Mouse (Mus musculus): Measurements from ENCODE around the gene Retreg3. TPM values are rescaled to one million over a fixed set of nuclear protein-coding genes. Genes with fewer than 3 reads are reported as not detected.
A peak's percentile ranks its signal among the peaks of the same experiment; 100 is the strongest.

The Retreg3 gene
- polyA plus RNA-seq, 1 experiment from 2014 or later = 15.3 TPM

DNA sequence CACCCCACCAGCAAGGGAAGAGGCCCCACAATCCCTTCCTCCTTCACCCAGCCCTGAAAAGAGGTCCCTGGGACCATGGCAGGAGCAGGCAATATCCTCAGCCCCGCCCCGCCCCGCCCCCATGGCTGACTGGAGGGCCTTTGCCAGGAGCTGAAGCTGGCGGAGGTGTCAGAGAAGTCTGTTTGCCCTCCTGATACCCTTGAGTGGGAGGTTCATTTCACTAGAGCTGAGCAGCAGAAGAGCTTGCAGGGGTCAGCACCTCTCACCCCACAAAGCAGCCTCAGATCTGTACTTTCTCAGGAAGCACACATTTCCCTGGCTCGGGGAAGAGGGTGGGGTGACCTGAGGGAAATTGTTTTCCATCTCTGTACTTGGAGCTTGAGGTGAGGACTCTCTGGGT lies 61.0 kb downstream of the Retreg3 start:
- Histone ChIP-seq H3K4me1 (replicated peaks) (peaks cover 86% of the 10 kb centered on the region), H3K27ac (peak overlapping the region; percentile 98), H3K9ac (peak overlapping the region; percentile 31; the same call in 1 of the 2 replicates), H3K9me3 (replicated peaks) (no peaks in the 10 kb centered on the region), H3K27me3 (no peaks in the 10 kb centered on the region), H3K4me2 (no peak overlapping the region), H3K4me3 (no peak overlapping the region), H3K36me3 (peaks cover 8% of the 10 kb centered on the region)
- ATAC-seq (replicated peaks; ENCODE audit: insufficient number of reproducible peaks, insufficient read depth, low FRiP score, low read depth) = no peak
- 29% methylated on average over 5 of the region's 5 CpGs for WGBS

DNA sequence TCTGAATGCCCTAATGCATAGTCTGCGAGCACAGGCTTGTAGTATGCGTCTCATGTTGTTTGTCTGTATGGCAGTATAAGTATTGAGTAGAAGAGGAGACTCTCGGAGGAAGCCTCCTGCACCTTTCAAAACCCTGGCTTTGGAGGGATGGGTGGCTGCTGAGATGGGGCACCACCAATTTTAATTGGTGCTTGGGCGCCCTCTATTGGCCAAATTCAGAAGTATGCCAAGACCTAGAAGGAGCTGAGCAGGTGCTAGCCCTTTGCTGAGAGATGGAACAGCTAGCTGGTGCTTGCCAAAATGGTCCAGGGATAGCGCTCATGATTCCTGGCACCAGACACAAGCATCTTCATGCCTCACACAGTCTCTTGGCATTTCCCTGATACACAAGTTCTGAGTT lies 61.8 kb downstream of the Retreg3 start:
- Histone ChIP-seq H3K27ac (peak overlapping the region; percentile 98), H3K4me3 (no peak overlapping the region), H3K9ac (no peak overlapping the region), H3K36me3 (peaks cover 15% of the 10 kb centered on the region), H3K4me1 (replicated peaks) (peaks cover 77% of the 10 kb centered on the region), H3K27me3 (no peaks in the 10 kb centered on the region), H3K4me2 (no peak overlapping the region), H3K9me3 (replicated peaks) (no peaks in the 10 kb centered on the region)
- WGBS = 26% methylated on average over 5 of the region's 5 CpGs
- no peak for ATAC-seq (replicated peaks; ENCODE audit: insufficient number of reproducible peaks, insufficient read depth, low FRiP score, low read depth)

DNA sequence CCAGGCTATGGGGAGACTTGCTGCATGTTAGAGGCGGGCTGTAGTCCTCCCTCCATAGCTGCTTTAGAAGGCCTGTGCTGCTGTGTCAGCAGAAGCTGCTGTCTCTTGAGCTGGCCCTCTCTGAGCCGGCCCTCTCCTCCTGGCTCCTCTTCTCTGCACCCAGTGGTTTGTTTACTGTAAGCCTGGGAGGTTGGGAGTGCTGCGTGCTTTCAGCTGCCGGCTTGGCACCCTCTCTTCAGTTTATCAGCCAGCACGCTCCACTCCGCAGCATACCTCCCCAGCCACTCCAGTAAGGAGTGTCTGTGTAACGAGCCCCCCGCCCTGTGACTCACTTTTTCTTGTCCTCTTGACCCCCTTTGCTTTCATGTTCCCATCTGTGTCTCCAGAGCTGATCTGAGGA lies 62.8 kb downstream of the Retreg3 start:
- Histone ChIP-seq H3K4me3 (no peak overlapping the region), H3K27me3 (no peaks in the 10 kb centered on the region), H3K4me1 (replicated peaks) (peaks cover 68% of the 10 kb centered on the region), H3K4me2 (peak overlapping the region; percentile 13), H3K9ac (peak overlapping the region; percentile 38), H3K27ac (peak overlapping the region; percentile 98), H3K36me3 (peaks cover 17% of the 10 kb centered on the region), H3K9me3 (replicated peaks) (no peaks in the 10 kb centered on the region)
- 23% methylated on average over 8 of the region's 8 CpGs for WGBS
- peak; percentile 76 for ATAC-seq (replicated peaks; ENCODE audit: insufficient number of reproducible peaks, insufficient read depth, low FRiP score, low read depth)

DNA sequence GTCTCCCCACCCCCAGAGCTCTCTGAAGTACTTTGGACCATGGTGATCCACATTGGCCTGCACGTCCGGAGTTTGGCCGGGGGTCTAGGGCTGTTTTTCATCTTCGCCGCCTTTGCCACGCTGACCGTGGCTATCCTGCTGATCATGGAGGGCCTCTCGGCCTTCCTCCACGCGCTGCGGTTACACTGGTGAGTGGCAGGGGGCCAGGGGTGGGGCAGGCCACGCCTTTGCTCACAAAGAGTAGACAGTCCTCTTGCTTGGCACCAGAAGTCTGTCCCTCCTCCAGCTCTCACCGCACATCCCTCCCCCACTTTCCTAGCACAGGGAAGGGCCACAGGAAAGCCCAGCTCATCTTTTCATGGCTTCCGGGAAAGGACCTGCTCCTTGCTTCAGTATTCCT lies 64.3 kb downstream of the Retreg3 start:
- Histone ChIP-seq H3K27me3 (no peaks in the 10 kb centered on the region), H3K27ac (peak overlapping the region; percentile 98; the same call in 1 of the 2 replicates), H3K4me1 (replicated peaks) (peaks cover 62% of the 10 kb centered on the region), H3K9me3 (replicated peaks) (no peaks in the 10 kb centered on the region), H3K36me3 (peaks cover 17% of the 10 kb centered on the region), H3K4me2 (no peak overlapping the region), H3K4me3 (no peak overlapping the region), H3K9ac (peak overlapping the region; percentile 11; the same call in 1 of the 2 replicates)
- no peak for ATAC-seq (replicated peaks; ENCODE audit: insufficient number of reproducible peaks, insufficient read depth, low FRiP score, low read depth)
- 69% methylated on average over 14 of the region's 14 CpGs for WGBS

DNA sequence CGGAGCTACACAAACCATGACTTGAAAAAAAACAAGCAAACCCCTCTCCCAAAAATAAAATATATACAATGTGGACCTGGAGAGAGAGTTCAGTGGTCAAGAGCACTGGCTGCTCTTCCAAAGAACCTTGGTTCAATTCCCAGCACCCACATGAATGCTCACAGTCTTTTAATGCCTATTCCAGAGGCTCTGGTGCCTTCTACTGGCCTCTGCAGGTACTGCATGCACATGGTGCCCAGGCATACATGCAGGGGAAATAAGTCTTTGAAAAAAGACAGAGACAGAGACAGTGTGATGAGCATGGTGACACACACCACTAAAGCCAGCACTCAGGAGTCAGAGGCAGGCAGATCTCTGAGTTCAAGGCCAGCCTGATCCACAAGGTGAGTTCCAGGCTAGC lies 65.7 kb downstream of the Retreg3 start:
- no peak overlapping the region for H3K27ac ChIP-seq
- H3K27me3 ChIP-seq = no peaks in the 10 kb centered on the region
- H3K9ac ChIP-seq = no peak overlapping the region
- H3K4me1 ChIP-seq (replicated peaks) = peaks cover 48% of the 10 kb centered on the region
- peaks cover 30% of the 10 kb centered on the region for H3K36me3 ChIP-seq
- H3K4me2 ChIP-seq = no peak overlapping the region
- ATAC-seq (replicated peaks; ENCODE audit: insufficient number of reproducible peaks, insufficient read depth, low FRiP score, low read depth) = no peak
- no peak overlapping the region for H3K4me3 ChIP-seq
- 94% methylated on average over 1 of the region's 1 CpGs for WGBS
- no peaks in the 10 kb centered on the region for H3K9me3 ChIP-seq (replicated peaks)

DNA sequence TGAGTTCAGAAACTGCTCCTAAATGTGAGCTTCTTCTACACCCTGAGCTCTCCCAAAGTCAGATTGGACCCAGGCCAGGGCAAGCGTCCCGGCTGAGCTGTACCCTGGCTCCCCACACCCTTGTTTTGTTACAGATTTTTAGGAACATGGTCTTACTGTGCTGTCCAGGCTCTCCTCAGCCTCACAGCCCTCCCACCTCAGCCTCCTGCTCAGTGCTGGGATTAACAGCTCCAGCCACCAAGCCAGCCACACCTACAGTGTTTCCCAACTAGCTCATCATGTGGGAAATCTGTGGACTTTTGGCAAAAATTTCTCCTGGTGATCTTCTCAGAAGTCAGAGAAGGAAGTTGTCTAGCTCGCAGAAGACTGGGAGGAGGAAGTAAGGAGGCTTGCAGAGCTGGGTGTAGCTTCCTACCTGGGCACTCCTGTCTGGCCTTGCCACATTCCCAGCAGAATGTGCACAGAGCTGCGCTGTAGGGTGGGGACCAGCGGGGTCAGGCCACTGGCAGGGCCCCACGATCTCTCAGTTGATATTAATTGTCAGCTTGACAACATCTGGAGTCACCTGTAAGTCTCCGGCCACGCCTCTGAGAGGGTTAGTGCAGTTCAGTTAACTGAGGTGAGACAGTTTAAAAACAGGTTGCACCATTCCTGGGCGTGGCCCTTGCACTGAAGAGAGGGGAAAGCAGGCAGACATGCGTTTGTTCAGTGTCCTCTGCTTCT lies 66.8 kb downstream of the Retreg3 start:
- Histone ChIP-seq H3K4me3 (no peak overlapping the region), H3K4me2 (no peak overlapping the region), H3K27ac (peak overlapping the region; percentile 35; the same call in 1 of the 2 replicates), H3K9me3 (replicated peaks) (no peaks in the 10 kb centered on the region), H3K4me1 (replicated peaks) (peaks cover 37% of the 10 kb centered on the region), H3K36me3 (peaks cover 40% of the 10 kb centered on the region), H3K27me3 (no peaks in the 10 kb centered on the region), H3K9ac (no peak overlapping the region)
- ATAC-seq (replicated peaks; ENCODE audit: insufficient number of reproducible peaks, insufficient read depth, low FRiP score, low read depth) = no peak
- WGBS = 84% methylated on average over 10 of the region's 10 CpGs

DNA sequence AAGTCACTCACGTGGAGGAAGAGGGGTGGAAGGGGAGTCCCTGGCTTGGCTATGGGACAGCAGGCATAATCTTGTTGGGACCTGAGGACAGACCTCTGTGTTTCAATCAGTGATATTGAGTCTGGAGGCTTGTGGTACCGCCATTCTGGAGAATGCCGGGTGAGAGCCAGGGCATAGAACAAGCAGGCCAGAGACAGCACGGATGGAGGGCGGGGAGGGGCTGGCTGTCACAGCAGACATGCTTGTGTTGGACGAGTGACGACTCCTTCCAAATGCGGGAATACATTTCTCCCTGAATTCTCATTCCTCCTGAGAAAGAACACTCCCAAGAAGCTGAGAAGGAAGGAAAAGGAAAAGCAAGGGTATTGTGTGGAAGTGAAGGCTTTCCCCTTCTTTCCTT lies 68.1 kb downstream of the Retreg3 start:
- no peak overlapping the region for H3K4me2 ChIP-seq
- 73% methylated on average over 8 of the region's 8 CpGs for WGBS
- H3K27me3 ChIP-seq = no peaks in the 10 kb centered on the region
- peaks cover 49% of the 10 kb centered on the region for H3K36me3 ChIP-seq
- H3K4me3 ChIP-seq = no peak overlapping the region
- 0 out of 2 replicates have a peak overlapping the region, but pooled peaks have one; percentile 50 for H3K27ac ChIP-seq
- peaks cover 29% of the 10 kb centered on the region for H3K4me1 ChIP-seq (replicated peaks)
- H3K9me3 ChIP-seq (replicated peaks) = no peaks in the 10 kb centered on the region
- no peak overlapping the region for H3K9ac ChIP-seq
- ATAC-seq (replicated peaks; ENCODE audit: insufficient number of reproducible peaks, insufficient read depth, low FRiP score, low read depth) = no peak

DNA sequence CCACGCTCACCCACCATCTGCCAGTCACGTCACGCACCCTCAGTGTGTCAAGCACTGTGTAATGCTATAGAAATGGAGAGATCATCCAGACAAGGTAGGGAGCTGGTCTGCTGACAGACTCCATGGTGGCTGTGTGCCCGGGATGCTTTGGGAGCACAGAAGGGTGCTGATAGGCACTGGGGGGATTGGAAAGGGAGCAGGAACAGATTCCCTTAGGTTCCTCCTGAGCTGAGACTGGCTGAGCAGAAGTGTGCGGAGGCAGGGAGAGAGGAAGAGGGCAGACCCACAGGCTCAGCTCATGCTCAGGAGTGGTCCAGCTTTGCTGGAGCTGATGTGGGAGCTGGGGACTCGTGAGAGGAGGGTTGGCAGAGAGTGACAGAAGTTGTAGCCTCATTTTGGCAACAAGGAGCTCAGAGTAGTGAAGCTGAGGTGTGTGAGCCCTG lies 68.6 kb downstream of the Retreg3 start:
- 70% methylated on average over 6 of the region's 6 CpGs for WGBS
- ATAC-seq (replicated peaks; ENCODE audit: insufficient number of reproducible peaks, insufficient read depth, low FRiP score, low read depth) = no peak
- Histone ChIP-seq H3K27ac (peak overlapping the region; percentile 50; the same call in 1 of the 2 replicates), H3K4me2 (no peak overlapping the region), H3K36me3 (peaks cover 54% of the 10 kb centered on the region), H3K27me3 (no peaks in the 10 kb centered on the region), H3K4me3 (no peak overlapping the region), H3K9me3 (replicated peaks) (no peaks in the 10 kb centered on the region), H3K9ac (no peak overlapping the region), H3K4me1 (replicated peaks) (peaks cover 26% of the 10 kb centered on the region)

DNA sequence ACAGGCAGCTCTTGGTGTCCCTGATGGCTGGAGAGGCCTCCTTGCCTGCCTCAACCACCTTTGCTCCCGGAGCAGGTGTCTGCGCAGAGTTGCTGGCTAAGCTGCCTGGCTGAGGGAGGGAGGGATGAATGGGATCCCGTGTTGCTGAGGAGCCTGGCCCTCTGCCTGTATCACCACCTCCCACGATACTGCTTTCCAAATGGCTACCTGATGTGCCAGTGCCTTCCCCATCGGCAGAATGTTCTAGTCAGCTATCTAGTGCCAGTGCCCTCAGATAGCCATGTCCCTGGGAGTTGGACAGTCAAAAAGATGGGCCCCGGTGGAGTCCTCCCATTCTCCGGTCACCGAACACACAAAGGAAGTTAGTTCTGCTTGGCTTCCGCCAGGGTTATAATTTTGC lies 69.3 kb downstream of the Retreg3 start:
- Histone ChIP-seq H3K4me1 (replicated peaks) (peaks cover 19% of the 10 kb centered on the region), H3K9me3 (replicated peaks) (no peaks in the 10 kb centered on the region), H3K4me3 (no peak overlapping the region), H3K36me3 (peaks cover 60% of the 10 kb centered on the region), H3K9ac (no peak overlapping the region), H3K4me2 (no peak overlapping the region), H3K27ac (no peak overlapping the region), H3K27me3 (no peaks in the 10 kb centered on the region)
- 89% methylated on average over 9 of the region's 9 CpGs for WGBS
- no peak for ATAC-seq (replicated peaks; ENCODE audit: insufficient number of reproducible peaks, insufficient read depth, low FRiP score, low read depth)

DNA sequence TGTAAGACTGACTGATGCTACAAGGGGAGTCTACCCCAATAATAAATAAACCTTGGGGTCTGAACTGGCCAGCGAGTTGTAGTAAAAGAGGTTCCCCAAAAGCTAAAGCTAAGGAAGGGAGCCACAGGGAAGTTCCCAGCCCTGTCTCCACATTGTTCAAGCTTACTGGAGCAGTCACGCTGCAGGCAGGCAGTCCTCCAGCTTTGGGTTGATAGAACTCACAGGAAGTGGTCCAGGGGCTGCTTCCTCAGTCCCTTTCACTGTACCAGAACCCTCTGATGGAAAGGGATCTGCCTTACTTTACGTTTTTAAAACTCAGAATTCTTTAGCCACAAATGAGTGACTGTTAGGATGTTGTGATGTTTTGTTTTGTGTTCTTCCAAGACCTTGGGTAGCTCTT lies 72.2 kb downstream of the Retreg3 start:
- WGBS = 81% methylated on average over 3 of the region's 3 CpGs
- Histone ChIP-seq H3K27ac (no peak overlapping the region), H3K4me2 (no peak overlapping the region), H3K27me3 (no peaks in the 10 kb centered on the region), H3K4me1 (replicated peaks) (peaks cover 16% of the 10 kb centered on the region), H3K9ac (no peak overlapping the region), H3K36me3 (peaks cover 71% of the 10 kb centered on the region), H3K4me3 (no peak overlapping the region), H3K9me3 (replicated peaks) (no peaks in the 10 kb centered on the region)
- no peak for ATAC-seq (replicated peaks; ENCODE audit: insufficient number of reproducible peaks, insufficient read depth, low FRiP score, low read depth)

DNA sequence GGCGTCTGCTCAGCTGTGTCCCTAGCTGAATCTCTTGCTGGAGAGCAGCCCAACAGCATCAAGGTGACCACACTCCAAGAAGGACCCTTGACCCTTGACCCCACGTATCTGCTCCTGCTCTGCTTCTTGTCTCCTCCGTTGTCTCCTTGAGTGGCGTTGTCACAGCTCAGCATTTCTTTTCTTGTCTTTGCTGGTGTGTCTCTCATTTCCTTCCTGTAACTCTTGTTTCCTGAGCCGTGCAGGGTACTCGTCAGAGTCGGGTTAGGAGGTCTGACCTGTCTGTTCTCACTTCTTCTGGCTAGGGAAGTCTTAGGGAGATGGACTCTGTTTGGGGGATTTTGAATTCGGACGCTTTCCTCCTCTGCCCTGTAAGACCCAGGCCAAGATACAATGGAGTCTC lies 73.3 kb downstream of the Retreg3 start:
- peaks cover 12% of the 10 kb centered on the region for H3K4me1 ChIP-seq (replicated peaks)
- H3K4me3 ChIP-seq = no peak overlapping the region
- ATAC-seq (replicated peaks; ENCODE audit: insufficient number of reproducible peaks, insufficient read depth, low FRiP score, low read depth) = no peak
- no peaks in the 10 kb centered on the region for H3K9me3 ChIP-seq (replicated peaks)
- no peak overlapping the region for H3K4me2 ChIP-seq
- H3K27me3 ChIP-seq = no peaks in the 10 kb centered on the region
- no peak overlapping the region for H3K27ac ChIP-seq
- peaks cover 80% of the 10 kb centered on the region for H3K36me3 ChIP-seq
- WGBS = 39% methylated on average over 9 of the region's 9 CpGs
- H3K9ac ChIP-seq = no peak overlapping the region

Data from heart, embryonic 15.5 days (tissue).